Mouse (Mus musculus) limb, embryonic 14.5 days (tissue): Measurements from ENCODE around the gene Mcoln2. TPM values are rescaled to one million over a fixed set of nuclear protein-coding genes. Genes with fewer than 3 reads are reported as not detected.

Experiments
- ATAC-seq: fragments of 200-750 bp; cut with Nextera tagmentation; 2 replicates; pipeline ENCODE4 v1.8.0; 2017; ENCODE audit warnings: low read depth, moderate number of reproducible peaks, moderate TSS enrichment; ENCODE audit not compliant: low FRiP score
- DNase-seq: peaks from one replicate; pipeline ENCODE4 v3.0.0-alpha.2; 2015; ENCODE audit warnings: low spot score
- H3K27ac ChIP-seq: fragments of 300-500 bp; sonication (generic); replicated peaks from 2 replicates; pipeline ENCODE4 v1.5.1; 2014; ENCODE audit warnings: low read depth, mild to moderate bottlenecking, low read length, moderate library complexity, mixed read lengths
- H3K27me3 ChIP-seq: fragments of 300-500 bp; sonication (generic); 2 replicates; pipeline ENCODE4 v1.6.1; 2014; ENCODE audit warnings: low read length, mixed read lengths; ENCODE audit not compliant: control insufficient read depth, insufficient read depth
- H3K36me3 ChIP-seq: fragments of 300-500 bp; sonication (generic); 2 replicates; pipeline ENCODE4 v1.6.1; 2014; ENCODE audit warnings: mild to moderate bottlenecking, low read length, moderate library complexity, mixed read lengths; ENCODE audit not compliant: control insufficient read depth, insufficient read depth
- H3K4me1 ChIP-seq: fragments of 300-500 bp; sonication (generic); 2 replicates; pipeline ENCODE4 v1.6.1; 2014; ENCODE audit warnings: antibody characterized with exemption, low read length, mixed read lengths; ENCODE audit not compliant: control insufficient read depth, insufficient read depth
- H3K4me2 ChIP-seq: fragments of 300-500 bp; sonication (generic); replicated peaks from 2 replicates; pipeline ENCODE4 v1.6.1; 2014; ENCODE audit warnings: low read depth, mild to moderate bottlenecking, low read length, moderate library complexity; ENCODE audit not compliant: severe bottlenecking
- H3K4me3 ChIP-seq: fragments of 300-500 bp; sonication (generic); replicated peaks from 2 replicates; pipeline ENCODE4 v1.5.1; 2014; ENCODE audit warnings: low read length
- H3K9ac ChIP-seq: fragments of 300-500 bp; sonication (generic); 2 replicates; pipeline ENCODE4 v1.6.1; 2014; ENCODE audit warnings: mild to moderate bottlenecking, low read depth, low read length, moderate library complexity; ENCODE audit not compliant: severe bottlenecking
- H3K9me3 ChIP-seq: fragments of 300-500 bp; sonication (generic); 2 replicates; pipeline ENCODE4 v1.6.1; 2016; ENCODE audit warnings: low read length; ENCODE audit not compliant: control insufficient read depth
- POLR2A ChIP-seq: fragments of 200-500 bp; IDR thresholded peaks from 2 replicates; pipeline ENCODE4 v1.8.0; 2012; ENCODE audit warnings: inconsistent platforms, mild to moderate bottlenecking, moderate library complexity, borderline replicate concordance; ENCODE audit not compliant: insufficient read depth, insufficient read length; ENCODE audit errors: extremely low read depth
- WGBS: fragments of 180-500 bp; shearing (Covaris S2); extraction: QIAGEN DNeasy Blood & Tissue Kit; methylation state at CpG from one replicate; pipeline ENCODE4 v1.1.7; 2014; 5-methylcytosine and 5-hydroxymethylcytosine counted together
- polyA plus RNA-seq, 2 experiments: library from polyadenylated mRNA; depleted of rRNA in 1 of 2; stranded (reverse) in 1 of 2; unstranded in 1 of 2; fragments of >200 nt; fragmentation: Nextera tagmentation in 1 of 2; extraction: Ambion mirVana in 1 of 2; gene quantifications; 2 replicates each; pipeline versions ENCODE4 v1.2.1 to v1.2.3; 2012 to 2014

The Mcoln2 gene
- polyA plus RNA-seq, 2 experiments, result 2.0 to 3.6 TPM

DNA sequence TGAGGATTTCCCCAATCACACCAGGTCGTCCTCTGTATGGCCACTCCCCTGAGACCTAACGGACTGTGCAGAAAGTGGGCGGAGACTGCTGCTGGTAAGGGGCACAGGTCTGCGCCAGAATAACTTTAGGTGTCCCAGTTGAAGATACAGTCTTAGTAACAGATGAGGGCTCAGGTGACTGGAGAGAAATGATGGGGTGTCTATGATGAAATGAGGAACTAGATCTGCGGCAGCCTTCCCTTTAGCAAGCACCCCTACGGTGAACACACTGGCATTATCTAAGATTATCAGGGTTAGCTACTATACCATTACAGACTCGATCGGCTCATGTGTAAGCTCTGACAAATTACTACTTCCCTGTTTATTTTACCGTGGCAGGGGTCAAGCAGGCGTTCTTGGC lies 84.9 kb downstream of the Mcoln2 start:
- no peak overlapping the region for H3K27ac ChIP-seq
- no peak overlapping the region for H3K4me2 ChIP-seq
- no peak for ATAC-seq
- no peak for TF ChIP-seq POLR2A
- WGBS, result 74% methylated on average over 10 of the region's 10 CpGs
- H3K9ac ChIP-seq, result no peak overlapping the region
- no peaks in the 10 kb centered on the region for H3K9me3 ChIP-seq
- no peaks in the 10 kb centered on the region for H3K36me3 ChIP-seq
- no peaks in the 10 kb centered on the region for H3K27me3 ChIP-seq
- H3K4me3 ChIP-seq, result no peak overlapping the region
- peaks cover 6% of the 10 kb centered on the region; the same call in 1 of the 2 replicates for H3K4me1 ChIP-seq
- DNase-seq, result no peak

DNA sequence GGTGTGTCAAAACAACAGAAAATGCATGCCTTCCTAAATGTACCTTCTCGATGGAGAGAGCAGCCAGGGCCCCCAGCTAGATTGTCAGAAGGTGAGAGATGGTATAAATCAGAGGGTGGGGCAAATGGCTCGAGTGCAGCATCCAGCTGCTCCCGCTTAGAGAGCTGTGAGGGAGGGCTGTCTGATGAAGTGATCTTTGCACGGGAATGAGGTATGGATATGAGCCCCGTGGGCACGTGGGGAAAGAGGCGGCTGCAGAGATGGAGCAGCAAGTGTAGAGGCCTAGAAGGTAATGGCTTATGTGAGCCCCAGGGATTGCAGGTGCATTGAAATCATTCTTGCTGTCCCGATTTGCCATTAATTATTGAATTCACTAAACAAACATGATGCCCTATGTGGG lies 86.6 kb downstream of the Mcoln2 start:
- ATAC-seq, result no peak
- no peak overlapping the region for H3K4me2 ChIP-seq
- H3K4me3 ChIP-seq, result no peak overlapping the region
- no peak overlapping the region for H3K9ac ChIP-seq
- no peak overlapping the region for H3K27ac ChIP-seq
- no peak for TF ChIP-seq POLR2A
- DNase-seq, result no peak
- WGBS, result 30% methylated on average over 8 of the region's 8 CpGs
- peaks cover 6% of the 10 kb centered on the region; the same call in 1 of the 2 replicates for H3K4me1 ChIP-seq
- H3K36me3 ChIP-seq, result no peaks in the 10 kb centered on the region
- no peaks in the 10 kb centered on the region for H3K9me3 ChIP-seq
- no peaks in the 10 kb centered on the region for H3K27me3 ChIP-seq

DNA sequence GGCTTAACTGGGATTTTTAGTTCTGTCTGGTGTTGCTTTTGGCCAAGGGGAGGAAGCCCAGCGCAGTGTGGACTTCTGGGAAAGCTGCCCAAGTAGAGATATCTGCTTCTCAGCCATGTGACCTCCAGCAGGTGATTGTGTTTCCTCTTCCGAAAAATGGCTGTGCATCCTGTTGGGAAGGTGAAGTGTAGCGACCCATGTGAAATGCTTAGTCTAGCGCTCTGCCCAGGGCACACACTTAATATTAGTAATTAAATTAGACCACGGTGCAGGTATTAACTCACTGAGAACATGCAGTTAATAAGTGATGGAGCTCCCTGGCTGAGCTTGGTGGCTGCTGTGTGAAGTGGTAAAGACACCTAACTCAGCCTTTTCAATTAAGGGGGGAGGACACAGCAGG lies 88.0 kb downstream of the Mcoln2 start:
- no peaks in the 10 kb centered on the region for H3K36me3 ChIP-seq
- no peak for TF ChIP-seq POLR2A
- ATAC-seq, result no peak
- no peak overlapping the region for H3K4me3 ChIP-seq
- 68% methylated on average over 5 of the region's 5 CpGs for WGBS
- no peak overlapping the region for H3K9ac ChIP-seq
- no peaks in the 10 kb centered on the region for H3K27me3 ChIP-seq
- no peak for DNase-seq
- no peak overlapping the region for H3K27ac ChIP-seq
- H3K4me1 ChIP-seq, result peaks cover 6% of the 10 kb centered on the region; the same call in 1 of the 2 replicates
- no peak overlapping the region for H3K4me2 ChIP-seq
- H3K9me3 ChIP-seq, result no peaks in the 10 kb centered on the region

DNA sequence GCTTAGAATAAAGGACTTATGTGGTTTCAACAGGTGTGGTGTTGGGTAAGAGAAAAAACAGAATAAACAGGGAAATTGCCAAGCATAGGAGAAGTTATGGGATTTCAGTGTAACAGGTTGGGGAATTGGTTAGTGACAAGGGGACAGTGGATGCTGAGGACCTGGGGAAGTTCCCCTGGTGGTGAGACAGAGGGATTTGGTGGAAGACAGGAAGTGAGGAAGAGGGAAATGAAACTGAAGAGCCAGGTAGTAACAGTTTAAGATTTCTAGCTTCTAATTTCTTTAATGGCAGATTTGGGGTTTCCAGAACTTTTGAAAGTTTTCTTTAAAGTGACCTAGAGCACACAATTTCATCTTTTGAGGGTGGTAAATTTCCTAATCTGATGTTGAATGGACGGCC lies 95.0 kb downstream of the Mcoln2 start:
- WGBS, result 79% methylated on average over 1 of the region's 1 CpGs
- H3K27ac ChIP-seq, result no peak overlapping the region
- no peaks in the 10 kb centered on the region for H3K36me3 ChIP-seq
- H3K4me3 ChIP-seq, result no peak overlapping the region
- no peak overlapping the region for H3K4me2 ChIP-seq
- no peak for ATAC-seq
- no peak for DNase-seq
- no peaks in the 10 kb centered on the region for H3K4me1 ChIP-seq
- H3K9me3 ChIP-seq, result no peaks in the 10 kb centered on the region
- H3K27me3 ChIP-seq, result no peaks in the 10 kb centered on the region
- TF ChIP-seq POLR2A, result no peak
- no peak overlapping the region for H3K9ac ChIP-seq

Other genes starting within 250 kb of the Mcoln2 start
- 25.5 and 26.0 TPM in 2 replicates for gene Bcl10, start 227.0 kb upstream of the Mcoln2 start, polyA plus RNA-seq (2012; rRNA removed)
- gene Bcl10, start 227.0 kb upstream of the Mcoln2 start, polyA plus RNA-seq (2014; fragmentation: Nextera tagmentation; extraction: Ambion mirVana), result 52.1 and 52.9 TPM in 2 replicates
- 25.9 and 31.2 TPM in 2 replicates for gene 2410004B18Rik, start 211.8 kb upstream of the Mcoln2 start, polyA plus RNA-seq (2012; rRNA removed)
- gene 2410004B18Rik, start 211.8 kb upstream of the Mcoln2 start, polyA plus RNA-seq (2014; fragmentation: Nextera tagmentation; extraction: Ambion mirVana), result 45.6 and 47.8 TPM in 2 replicates
- gene Syde2, start 162.0 kb upstream of the Mcoln2 start, polyA plus RNA-seq (2012; rRNA removed), result 5.3 and 6.0 TPM in 2 replicates
- 2.6 and 2.8 TPM in 2 replicates for gene Syde2, start 162.0 kb upstream of the Mcoln2 start, polyA plus RNA-seq (2014; fragmentation: Nextera tagmentation; extraction: Ambion mirVana)
- 0.03 and 0.20 TPM in 2 replicates for gene Wdr63, start 41.7 kb upstream of the Mcoln2 start, polyA plus RNA-seq (2012; rRNA removed)
- gene Wdr63, start 41.7 kb upstream of the Mcoln2 start, polyA plus RNA-seq (2014; fragmentation: Nextera tagmentation; extraction: Ambion mirVana), result not detected in 2 replicates
- gene Mcoln3, start 32.4 kb upstream of the Mcoln2 start, polyA plus RNA-seq (2012; rRNA removed), result 1.9 and 2.0 TPM in 2 replicates
- 1.9 and 2.1 TPM in 2 replicates for gene Mcoln3, start 32.4 kb upstream of the Mcoln2 start, polyA plus RNA-seq (2014; fragmentation: Nextera tagmentation; extraction: Ambion mirVana)
- gene Lpar3, start 71.1 kb downstream of the Mcoln2 start, polyA plus RNA-seq (2012; rRNA removed), result 1.8 and 2.6 TPM in 2 replicates
- gene Lpar3, start 71.1 kb downstream of the Mcoln2 start, polyA plus RNA-seq (2014; fragmentation: Nextera tagmentation; extraction: Ambion mirVana), result 2.2 TPM in 2 replicates